Mouse (Mus musculus): ENCODE results near the gene Rnf31.

GRCm38 (mm10) chr14:55618486-55619195, 27.1 kb downstream of the Rnf31 start:
- TF ChIP-seq CTCF (IDR thresholded peaks at IDR 0.05; ENCODE audit: low read depth) (no peak), EP300 (IDR thresholded peaks at IDR 0.05; ENCODE audit: low read depth) (no peak)

Measured in heart, postnatal 0 days (tissue).